Mouse (Mus musculus): ENCODE results near the gene Gucy2e. TPM values are rescaled to one million over a fixed set of nuclear protein-coding genes. Genes with fewer than 3 reads are reported as not detected.

The Gucy2e gene
- total RNA-seq, 2 experiments from 2014 or later, result 1.00 to 1.3 TPM

- intact Hi-C loops (cut with DNase I), result no loop called here
- no peak for DNase-seq
These were observed 51.8 kb downstream of the Gucy2e start for GRCm38 (mm10) chr11:69185031-69185430.

GRCm38 (mm10) chr11:69180120-69180519 is 56.7 kb downstream of the Gucy2e start:
- no peak for DNase-seq
- intact Hi-C loops (cut with DNase I), result no loop called here

- intact Hi-C loops (cut with DNase I), result no loop called here
- DNase-seq, result no peak
These were observed 57.3 kb downstream of the Gucy2e start for GRCm38 (mm10) chr11:69179512-69179911.

GRCm38 (mm10) chr11:69178525-69178924 is 58.3 kb downstream of the Gucy2e start:
- DNase-seq, result no peak
- intact Hi-C loops (cut with DNase I), result no loop called here

GRCm38 (mm10) chr11:69174722-69175121 is 62.1 kb downstream of the Gucy2e start:
- intact Hi-C loops (cut with DNase I), result no loop called here
- no peak for DNase-seq

- intact Hi-C loops (cut with DNase I), result no loop called here
- no peak for DNase-seq
These were observed 64.2 kb downstream of the Gucy2e start for GRCm38 (mm10) chr11:69172606-69173005.

GRCm38 (mm10) chr11:69171626-69172025 is 65.2 kb downstream of the Gucy2e start:
- intact Hi-C loops (cut with DNase I), result no loop called here
- peak; percentile 82 to 86 for DNase-seq

- DNase-seq, result no peak
These were observed 67.5 kb downstream of the Gucy2e start for GRCm38 (mm10) chr11:69169313-69169712.

More at GRCm38 (mm10) chr11:69169313-69169712, 67.5 kb downstream of the Gucy2e start:
- intact Hi-C loops (cut with DNase I), result no loop called here

Other genes starting within 250 kb of the Gucy2e start
- 1 to 10 TPM; 7.6 to 7.7 TPM for gene Pfas, start 228.6 kb downstream of the Gucy2e start, total RNA-seq (2021)
- 10 to 100 TPM; 13.1 to 16.5 TPM for gene Ctc1, start 221.1 kb downstream of the Gucy2e start, total RNA-seq (2021)
- gene Aurkb, start 191.4 kb downstream of the Gucy2e start, total RNA-seq (2021), result 1 to 10 TPM; 3.6 to 8.1 TPM
- gene Borcs6, start 177.3 kb downstream of the Gucy2e start, total RNA-seq (2021), result 10 to 100 TPM; 15.9 to 16.2 TPM
- gene Tmem107, start 166.2 kb downstream of the Gucy2e start, total RNA-seq (2021), result 1 to 10 TPM; 5.2 to 5.4 TPM
- gene Vamp2, start 148.5 kb downstream of the Gucy2e start, total RNA-seq (2021), result 10 to 100 TPM; 68.8 to 72.6 TPM
- 100 to 1,000 TPM; 100 to 103 TPM for gene Per1, start 141.8 kb downstream of the Gucy2e start, total RNA-seq (2021)
- under 1 TPM; 0.14 to 0.32 TPM for gene Hes7, start 116.6 kb downstream of the Gucy2e start, total RNA-seq (2021)
- under 1 TPM; 0.33 to 0.44 TPM for gene 9130213A22Rik, start 114.4 kb downstream of the Gucy2e start, total RNA-seq (2021)
- gene Aloxe3, start 111.1 kb downstream of the Gucy2e start, total RNA-seq (2021), result not detected
- not detected for gene Alox12b, start 80.0 kb downstream of the Gucy2e start, total RNA-seq (2021)
- 1 to 10 TPM in 1 of 2 experiments, under 1 TPM in 1; 0.88 to 1.7 TPM for gene Alox8, start 39.2 kb downstream of the Gucy2e start, total RNA-seq (2021)
- gene Cntrob, start 86.7 kb upstream of the Gucy2e start, total RNA-seq (2021), result 1 to 10 TPM; 3.4 to 6.1 TPM
- 10 to 100 TPM; 54.0 to 61.4 TPM for gene Trappc1, start 86.9 kb upstream of the Gucy2e start, total RNA-seq (2021)
- under 1 TPM; 0.51 to 0.67 TPM for gene Kcnab3, start 89.2 kb upstream of the Gucy2e start, total RNA-seq (2021)
- gene Rnf227, start 103.4 kb upstream of the Gucy2e start, total RNA-seq (2021), result under 1 TPM; 0.34 to 0.48 TPM
- gene Chd3, start 132.4 kb upstream of the Gucy2e start, total RNA-seq (2021), result 10 to 100 TPM; 45.4 to 47.4 TPM
- 10 to 100 TPM; 85.4 to 91.7 TPM for gene Naa38, start 158.5 kb upstream of the Gucy2e start, total RNA-seq (2021)
- gene Cyb5d1, start 158.6 kb upstream of the Gucy2e start, total RNA-seq (2021), result 10 to 100 TPM; 25.0 to 29.3 TPM
- gene Tmem88, start 161.2 kb upstream of the Gucy2e start, total RNA-seq (2021), result 10 to 100 TPM; 37.4 to 39.6 TPM
- 10 to 100 TPM; 45.7 to 50.6 TPM for gene Kdm6b, start 176.6 kb upstream of the Gucy2e start, total RNA-seq (2021)

Measured in heart, postnatal 14 days (tissue).